Mouse (Mus musculus): ENCODE results near the gene Nkd1.

GRCm38 (mm10) chr8:88523621-88524020, 2.5 kb downstream of the Nkd1 start:
- no peak for TF ChIP-seq POLR2A (IDR thresholded peaks at IDR 0.05; ENCODE audit: low read depth, low read length)
- no peak for TF ChIP-seq CTCF (IDR thresholded peaks at IDR 0.05; ENCODE audit: extremely low read depth, insufficient read depth, insufficient read length, insufficient replicate concordance)

All from spleen, adult 2 months (tissue).